Mouse (Mus musculus) gastrocnemius, postnatal 14 days (tissue): Measurements from ENCODE around the gene Lrrc42. TPM values are rescaled to one million over a fixed set of nuclear protein-coding genes. Genes with fewer than 3 reads are reported as not detected.

Source experiments
- DNase-seq: peaks from one replicate; pipeline ENCODE4 v3.0.0; 2021; ENCODE audit warnings: mixed read lengths
- intact Hi-C: fragments of 180-260 bp; cut with DNase I; formaldehyde crosslinking; loops from one replicate; pipeline ENCODE4 v1.15.1; 2025; ENCODE audit warnings: low total_unique reads
- total RNA-seq, 2 experiments: library from RNA; stranded (reverse); gene quantifications; 2 replicates each; pipeline ENCODE4 v1.2.3; 2021

Lrrc42 gene
- total RNA-seq, 2 experiments from 2014 or later, result 12.6 to 14.7 TPM

GRCm38 (mm10) chr4:107252522-107252921, 810 bp downstream of the Lrrc42 start:
- DNase-seq, result no peak
- intact Hi-C loops, result no loop called here

GRCm38 (mm10) chr4:107250494-107250893, 2.8 kb downstream of the Lrrc42 start:
- intact Hi-C loops, result loop anchor here (2.0 kb wide), 1 partner anchor 98 kb away; no protein-coding TSS in a partner anchor
- no peak for DNase-seq

- intact Hi-C loops, result no loop called here
Measured at GRCm38 (mm10) chr4:107249471-107249870, 3.9 kb downstream of the Lrrc42 start.

DNA sequence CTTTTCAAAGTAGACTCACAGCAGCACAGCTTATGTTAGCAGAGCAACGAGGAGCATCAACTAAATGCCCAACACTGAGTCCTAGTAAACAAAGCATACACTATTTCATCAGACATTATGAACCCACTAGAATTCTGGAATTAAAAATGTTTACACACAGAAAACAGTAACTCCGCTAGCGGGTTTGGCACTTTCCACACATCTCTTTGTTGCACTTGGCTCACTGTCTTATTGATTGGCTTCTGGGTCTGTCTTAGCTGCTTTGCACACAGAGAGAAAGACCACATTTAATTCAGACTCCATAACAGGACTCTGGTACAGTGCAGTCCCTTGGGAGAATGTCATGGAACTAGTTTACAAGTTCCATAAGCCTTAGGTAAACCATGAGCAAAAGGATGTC, 5.3 kb downstream of the Lrrc42 start:
- intact Hi-C loops, result no loop called here
- DNase-seq, result no peak

More at GRCm38 (mm10) chr4:107249471-107249870, 3.9 kb downstream of the Lrrc42 start:
- DNase-seq, result no peak

- DNase-seq, result no peak
Measured at GRCm38 (mm10) chr4:107247110-107247509, 6.2 kb downstream of the Lrrc42 start.

GRCm38 (mm10) chr4:107246040-107246439, 7.3 kb downstream of the Lrrc42 start:
- DNase-seq, result no peak
- intact Hi-C loops, result no loop called here

More at GRCm38 (mm10) chr4:107247110-107247509, 6.2 kb downstream of the Lrrc42 start:
- intact Hi-C loops, result no loop called here

- intact Hi-C loops, result no loop called here
- no peak for DNase-seq
Measured at GRCm38 (mm10) chr4:107245368-107245767, 8.0 kb downstream of the Lrrc42 start.

DNA sequence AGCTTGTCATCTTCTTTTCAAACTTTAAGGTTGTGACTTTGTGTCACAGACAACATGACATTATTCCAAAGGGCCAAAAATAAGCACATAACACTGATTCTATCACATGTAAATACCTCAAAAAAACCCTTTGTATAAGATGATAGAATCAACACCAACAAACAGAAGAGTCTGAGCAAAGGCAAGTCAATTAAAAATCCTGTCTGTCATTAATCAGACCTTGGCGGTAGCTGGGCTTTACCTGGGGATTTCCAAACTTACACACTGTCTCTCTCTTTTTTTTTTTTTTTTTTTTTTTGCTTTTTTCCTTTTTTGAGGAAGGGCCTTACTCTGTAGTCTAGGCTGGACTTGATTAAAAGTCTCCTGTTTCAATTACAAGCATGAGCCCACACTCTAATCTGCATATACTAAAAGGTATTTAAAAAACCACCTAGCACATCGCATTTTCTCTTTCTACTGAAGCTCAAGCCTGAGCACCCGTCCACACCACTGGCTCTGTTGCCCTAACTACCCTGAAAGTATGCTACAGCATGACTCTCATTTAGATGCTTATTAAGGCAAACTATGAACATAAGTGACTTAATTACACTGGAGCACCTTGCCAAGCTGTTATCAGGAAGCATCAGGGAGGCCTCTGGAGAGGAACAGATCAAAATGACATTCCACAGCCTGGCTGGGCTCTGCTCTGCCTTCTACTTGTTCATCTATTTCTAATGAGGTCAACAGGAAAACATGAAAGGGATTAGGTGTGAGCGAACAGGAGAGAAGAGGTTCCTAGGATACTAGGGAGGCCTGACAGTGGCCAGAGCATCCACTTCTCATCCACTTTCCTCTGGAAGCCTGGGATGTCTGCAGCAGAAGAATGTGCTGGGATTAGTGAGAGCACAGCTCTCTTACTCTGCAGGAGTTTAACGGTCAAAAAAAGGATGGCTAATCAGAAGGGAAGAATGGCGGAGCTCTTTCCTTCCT, 9.7 kb downstream of the Lrrc42 start:
- DNase-seq, result no peak
- intact Hi-C loops, result no loop called here

GRCm38 (mm10) chr4:107240196-107240595, 13.1 kb downstream of the Lrrc42 start:
- intact Hi-C loops, result no loop called here
- DNase-seq, result no peak

GRCm38 (mm10) chr4:107238253-107238652, 15.1 kb downstream of the Lrrc42 start:
- no peak for DNase-seq
- intact Hi-C loops, result no loop called here

GRCm38 (mm10) chr4:107232219-107232618, 21.1 kb downstream of the Lrrc42 start:
- no peak for DNase-seq
- intact Hi-C loops, result no loop called here

- intact Hi-C loops, result no loop called here
- no peak for DNase-seq
Measured at GRCm38 (mm10) chr4:107226313-107226712, 27.0 kb downstream of the Lrrc42 start.

- peak; percentile 75 for DNase-seq
- intact Hi-C loops, result no loop called here
Measured at GRCm38 (mm10) chr4:107223225-107224204, 29.8 kb downstream of the Lrrc42 start.

DNA sequence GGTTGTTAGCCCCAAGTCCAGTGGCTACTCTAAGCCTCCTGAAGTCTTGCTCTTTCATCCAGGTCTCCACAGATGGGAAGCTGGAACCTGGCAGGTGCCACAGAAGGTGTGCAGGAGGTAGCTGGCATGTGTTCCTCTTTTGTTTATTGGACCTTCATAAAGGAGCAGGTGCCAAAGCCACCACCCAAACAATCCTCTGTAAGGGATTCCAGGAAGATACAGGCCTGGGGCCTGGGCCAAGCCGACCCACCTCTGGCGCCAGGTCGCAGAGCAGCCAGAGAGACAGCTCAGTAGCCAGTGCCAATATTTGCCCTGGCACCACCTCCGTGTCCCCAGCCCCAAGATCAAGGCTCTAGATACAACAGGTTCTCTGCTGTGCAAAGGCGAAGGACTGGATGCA, 31.8 kb downstream of the Lrrc42 start:
- intact Hi-C loops, result no loop called here
- no peak for DNase-seq

DNA sequence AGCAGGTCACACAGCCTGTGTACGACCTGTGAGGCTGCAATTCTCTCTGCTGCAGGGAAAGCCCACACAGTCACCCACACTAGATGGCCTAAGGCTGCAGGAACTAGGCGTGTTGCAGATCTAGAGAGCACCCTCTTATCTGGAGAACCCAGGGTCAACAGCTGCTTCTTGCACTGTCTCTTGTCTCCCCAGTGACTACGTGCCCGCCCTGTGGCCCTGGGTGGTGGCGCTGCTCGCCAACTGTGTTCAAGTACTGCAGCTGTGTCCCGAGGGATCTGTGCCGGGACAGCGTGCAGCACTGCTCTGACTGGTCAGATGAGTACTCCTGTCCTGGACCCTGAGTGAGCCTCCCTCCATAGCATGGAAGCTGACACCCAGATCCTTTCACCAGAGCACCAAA, 35.8 kb downstream of the Lrrc42 start:
- intact Hi-C loops, result no loop called here
- no peak for DNase-seq

- DNase-seq, result no peak
- intact Hi-C loops, result no loop called here
Measured at GRCm38 (mm10) chr4:107213279-107214011, 39.9 kb downstream of the Lrrc42 start.

- no peak for DNase-seq
- intact Hi-C loops, result no loop called here
Measured at GRCm38 (mm10) chr4:107211936-107212335, 41.4 kb downstream of the Lrrc42 start.

DNA sequence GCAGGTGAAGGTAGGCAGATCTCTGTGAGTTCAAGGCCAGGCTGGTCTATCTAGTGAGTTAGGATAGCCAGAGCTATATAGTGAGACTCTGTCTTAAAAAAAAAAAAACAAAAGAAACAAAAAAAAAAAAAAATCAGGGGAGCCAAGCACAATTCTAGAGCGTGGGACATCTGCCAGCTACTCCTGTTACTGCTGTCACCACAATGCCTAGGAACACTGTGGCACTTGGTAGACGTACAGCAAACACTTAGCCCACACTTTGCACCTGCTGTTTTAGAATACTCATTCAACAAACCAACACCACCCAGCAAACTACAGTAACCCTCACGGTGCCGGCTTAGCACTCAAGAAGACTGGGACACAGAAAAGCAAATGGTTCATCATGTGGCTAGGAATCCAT, 41.9 kb downstream of the Lrrc42 start:
- no peak for DNase-seq
- intact Hi-C loops, result no loop called here

GRCm38 (mm10) chr4:107210483-107211097, 42.7 kb downstream of the Lrrc42 start:
- intact Hi-C loops, result no loop called here
- no peak for DNase-seq
